Mouse (Mus musculus) lung, embryonic 14.5 days (tissue): Measurements from ENCODE around the gene Zfp866. TPM values are rescaled to one million over a fixed set of nuclear protein-coding genes. Genes with fewer than 3 reads are reported as not detected.
A peak's percentile ranks its signal among the peaks of the same experiment; 100 is the strongest.

Experiments
- ATAC-seq: fragments of 200-750 bp; cut with Nextera tagmentation; 2 replicates; pipeline ENCODE4 v1.8.0; 2017; ENCODE audit warnings: mild to moderate bottlenecking, moderate TSS enrichment, moderate library complexity; ENCODE audit not compliant: insufficient read depth
- DNase-seq: peaks from one replicate; pipeline ENCODE4 v3.0.0-alpha.2; 2015
- H3K27ac ChIP-seq: fragments of 300-500 bp; sonication (generic); 2 replicates; pipeline ENCODE4 v1.5.1; 2014; ENCODE audit warnings: low read depth, mild to moderate bottlenecking, moderate library complexity
- H3K27me3 ChIP-seq: fragments of 300-500 bp; sonication (generic); 2 replicates; pipeline ENCODE4 v1.6.1; 2014; ENCODE audit warnings: low read length, control low read depth; ENCODE audit not compliant: insufficient read depth
- H3K36me3 ChIP-seq: fragments of 300-500 bp; sonication (generic); 2 replicates; pipeline ENCODE4 v1.6.1; 2014; ENCODE audit warnings: control low read depth; ENCODE audit not compliant: insufficient read depth
- H3K4me1 ChIP-seq: fragments of 300-500 bp; sonication (generic); 2 replicates; pipeline ENCODE4 v1.6.1; 2014; ENCODE audit warnings: antibody characterized with exemption, control low read depth; ENCODE audit not compliant: insufficient read depth
- H3K4me2 ChIP-seq: fragments of 300-500 bp; sonication (generic); 2 replicates; pipeline ENCODE4 v1.6.1; 2014; ENCODE audit warnings: mild to moderate bottlenecking
- H3K4me3 ChIP-seq: fragments of 300-500 bp; sonication (generic); 2 replicates; pipeline ENCODE4 v1.5.1; 2014; ENCODE audit warnings: low read depth, low read length
- H3K9ac ChIP-seq: fragments of 300-500 bp; sonication (generic); 2 replicates; pipeline ENCODE4 v1.6.1; 2014
- H3K9me3 ChIP-seq: fragments of 300-500 bp; sonication (generic); 2 replicates; pipeline ENCODE4 v1.6.1; 2016; ENCODE audit warnings: low read depth, low read length, control low read depth
- CTCF ChIP-seq: IDR thresholded peaks from 2 replicates; pipeline ENCODE4 v1.5.1; 2016; ENCODE audit warnings: antibody characterized with exemption, low read depth
- WGBS: fragments of 180-500 bp; shearing (Covaris S2); extraction: QIAGEN DNeasy Blood & Tissue Kit; methylation state at CpG from one replicate; pipeline ENCODE4 v1.1.7; 2014; 5-methylcytosine and 5-hydroxymethylcytosine counted together
- polyA plus RNA-seq: library from polyadenylated mRNA; unstranded; fragments of >200 nt; fragmentation: Nextera tagmentation; extraction: Ambion mirVana; gene quantifications from 2 replicates; pipeline ENCODE4 v1.2.1, GENCODE M21; 2014

Zfp866 gene
- polyA plus RNA-seq, 1 experiment from 2014 or later, result 30.5 TPM

DNA sequence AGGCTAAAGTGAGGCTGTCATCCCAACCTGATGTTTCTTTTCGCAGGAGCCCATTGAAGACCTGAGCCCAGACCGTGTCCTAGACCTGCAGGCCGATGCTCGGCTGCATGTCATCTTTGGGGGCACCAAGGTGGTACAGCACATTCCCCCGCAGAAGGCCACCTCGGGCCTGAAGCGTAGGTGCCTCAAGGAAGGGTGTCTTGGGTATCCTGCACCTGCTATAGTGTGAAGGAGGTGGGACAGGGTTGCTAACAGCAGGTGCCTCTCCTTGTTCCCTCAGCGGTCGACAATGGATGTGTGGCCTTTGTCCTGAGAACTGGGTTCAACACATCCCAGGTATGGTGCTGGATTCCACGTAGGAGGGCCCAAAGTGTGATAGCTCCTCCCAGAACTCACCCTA is 6.7 kb upstream of the Zfp866 start:
- Histone ChIP-seq H3K27me3 (no peaks in the 10 kb centered on the region), H3K9ac (no peak overlapping the region), H3K4me3 (no peak overlapping the region), H3K36me3 (peaks cover 93% of the 10 kb centered on the region), H3K9me3 (no peaks in the 10 kb centered on the region), H3K4me2 (no peak overlapping the region), H3K4me1 (no peaks in the 10 kb centered on the region; the same call in 1 of the 2 replicates), H3K27ac (no peak overlapping the region)
- no peak for ATAC-seq
- 92% methylated on average over 10 of the region's 10 CpGs for WGBS
- no peak for TF ChIP-seq CTCF
- DNase-seq, result no peak

GRCm38 (mm10) chr8:69796721-69797345 is 5.9 kb upstream of the Zfp866 start:
- Histone ChIP-seq H3K4me1 (peaks cover 5% of the 10 kb centered on the region; the same call in 1 of the 2 replicates), H3K9ac (no peak overlapping the region), H3K4me3 (no peak overlapping the region), H3K9me3 (no peaks in the 10 kb centered on the region), H3K27me3 (no peaks in the 10 kb centered on the region), H3K4me2 (no peak overlapping the region), H3K27ac (no peak overlapping the region), H3K36me3 (peaks cover 85% of the 10 kb centered on the region)
- DNase-seq (no peak), ATAC-seq (no peak)
- no peak for TF ChIP-seq CTCF
- 91% methylated on average over 16 of the region's 16 CpGs for WGBS

- ATAC-seq (no peak), DNase-seq (no peak)
- Histone ChIP-seq H3K9me3 (no peaks in the 10 kb centered on the region), H3K36me3 (peaks cover 68% of the 10 kb centered on the region), H3K4me1 (peaks cover 9% of the 10 kb centered on the region; the same call in 1 of the 2 replicates), H3K9ac (no peak overlapping the region), H3K4me3 (no peak overlapping the region), H3K27me3 (no peaks in the 10 kb centered on the region), H3K4me2 (no peak overlapping the region), H3K27ac (no peak overlapping the region)
- TF ChIP-seq CTCF, result no peak
- 95% methylated on average over 6 of the region's 6 CpGs for WGBS
Measured at GRCm38 (mm10) chr8:69794901-69795300, 3.9 kb upstream of the Zfp866 start.

DNA sequence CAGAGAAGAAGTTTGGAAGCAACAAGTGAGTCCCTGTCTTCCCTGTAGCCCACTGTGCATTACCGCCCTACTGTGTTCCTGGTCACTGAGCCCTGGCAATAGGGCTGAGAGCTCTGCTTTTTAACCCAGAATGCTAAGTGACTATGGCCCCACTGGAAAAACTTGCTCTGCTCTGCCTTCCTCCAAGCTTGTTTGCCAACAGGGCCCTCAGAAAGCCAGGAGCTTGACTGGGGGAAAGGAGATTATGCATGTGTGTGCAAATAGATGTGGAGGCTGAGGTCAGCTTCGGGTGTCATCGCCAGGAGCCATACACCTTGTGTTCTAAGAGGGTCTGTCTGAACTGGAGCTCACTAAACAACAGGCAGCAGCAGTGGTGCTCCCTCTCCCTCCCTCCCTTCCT is 3.1 kb upstream of the Zfp866 start:
- DNase-seq (no peak), ATAC-seq (no peak)
- WGBS, result 94% methylated on average over 3 of the region's 3 CpGs
- no peak overlapping the region for H3K9ac ChIP-seq
- H3K36me3 ChIP-seq, result peaks cover 60% of the 10 kb centered on the region
- H3K27me3 ChIP-seq, result no peaks in the 10 kb centered on the region
- no peak for TF ChIP-seq CTCF
- H3K4me2 ChIP-seq, result no peak overlapping the region
- H3K4me3 ChIP-seq, result no peak overlapping the region
- H3K9me3 ChIP-seq, result no peaks in the 10 kb centered on the region
- no peak overlapping the region for H3K27ac ChIP-seq
- H3K4me1 ChIP-seq, result peaks cover 9% of the 10 kb centered on the region; the same call in 1 of the 2 replicates

DNA sequence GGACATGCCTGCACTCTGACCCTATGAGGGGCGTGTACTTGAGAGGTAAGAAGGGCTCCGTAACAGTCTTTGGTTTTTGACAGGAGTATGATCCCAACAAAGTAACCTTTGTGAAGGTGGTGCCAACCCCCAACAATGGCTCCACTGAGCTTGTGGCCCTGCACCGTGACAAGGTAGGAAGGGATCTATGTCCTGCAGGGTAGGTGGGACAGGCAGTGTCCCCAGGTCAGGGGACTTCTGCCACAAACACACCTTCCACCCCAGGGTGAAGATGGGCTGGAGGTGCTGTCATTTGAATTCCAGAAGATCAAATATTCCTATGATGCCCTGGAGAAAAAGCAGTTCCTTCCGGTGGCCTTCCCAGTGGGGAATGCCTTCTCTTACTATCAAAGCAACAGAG is 2.7 kb upstream of the Zfp866 start:
- TF ChIP-seq CTCF, result no peak

GRCm38 (mm10) chr8:69791415-69792068 is 564 bp upstream of the Zfp866 start:
- no peak for TF ChIP-seq CTCF
- peak; percentile 50 for DNase-seq
- Histone ChIP-seq H3K27ac (peak overlapping the region; percentile 86), H3K4me3 (peak overlapping the region; percentile 100), H3K4me2 (peak overlapping the region; percentile 84), H3K36me3 (peaks cover 34% of the 10 kb centered on the region), H3K9ac (peak overlapping the region; percentile 92), H3K27me3 (no peaks in the 10 kb centered on the region), H3K4me1 (peaks cover 9% of the 10 kb centered on the region; the same call in 1 of the 2 replicates), H3K9me3 (no peaks in the 10 kb centered on the region)
- ATAC-seq, result peak; percentile 61
- under 1% methylated on average over 48 of the region's 48 CpGs for WGBS

More for the DNA sequence above, 2.7 kb upstream of the Zfp866 start:
- Histone ChIP-seq H3K4me2 (no peak overlapping the region), H3K27me3 (no peaks in the 10 kb centered on the region), H3K27ac (no peak overlapping the region), H3K36me3 (peaks cover 56% of the 10 kb centered on the region), H3K9ac (no peak overlapping the region), H3K9me3 (no peaks in the 10 kb centered on the region), H3K4me1 (peaks cover 9% of the 10 kb centered on the region; the same call in 1 of the 2 replicates), H3K4me3 (no peak overlapping the region)
- ATAC-seq (no peak), DNase-seq (no peak)
- WGBS, result 87% methylated on average over 4 of the region's 4 CpGs

DNA sequence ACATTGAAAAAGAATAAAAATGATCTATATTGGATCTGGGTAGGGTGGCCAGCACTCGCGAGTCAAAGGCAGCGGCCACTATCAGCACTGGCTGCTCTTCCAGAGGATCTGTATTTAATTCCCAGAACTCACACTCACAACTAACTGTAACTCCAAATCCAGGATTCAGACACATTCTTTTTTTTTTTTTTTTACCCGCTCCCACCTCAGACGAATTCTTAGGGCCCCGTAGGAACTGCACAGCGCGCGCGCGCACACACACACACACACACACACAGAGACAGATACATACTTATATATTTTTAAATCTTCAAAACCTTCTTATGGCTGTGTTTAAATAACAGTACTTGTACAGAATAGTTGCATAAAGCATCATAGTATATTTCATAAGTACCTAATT is 614 bp downstream of the Zfp866 start:
- no peaks in the 10 kb centered on the region for H3K9me3 ChIP-seq
- TF ChIP-seq CTCF, result no peak
- 27% methylated on average over 11 of the region's 11 CpGs for WGBS
- peaks cover 9% of the 10 kb centered on the region; the same call in 1 of the 2 replicates for H3K4me1 ChIP-seq
- H3K4me2 ChIP-seq, result peak overlapping the region; percentile 84
- peak; percentile 9; the same call in 1 of the 2 replicates for ATAC-seq
- no peaks in the 10 kb centered on the region for H3K27me3 ChIP-seq
- peak overlapping the region; percentile 100 for H3K4me3 ChIP-seq
- no peak overlapping the region for H3K27ac ChIP-seq
- peak overlapping the region; percentile 92 for H3K9ac ChIP-seq
- H3K36me3 ChIP-seq, result peaks cover 23% of the 10 kb centered on the region
- peak; percentile 38 for DNase-seq
